Comparison of ENCODE assay signal across 7 mouse cellular contexts in genomic region chr4:74231405-74231804, GRCm38 (mm10). TPM values are rescaled to one million over a fixed set of nuclear protein-coding genes. Genes with fewer than 3 reads are reported as not detected.
DNase-seq lines count a peak whose midpoint lies in the region; ATAC-seq and TF ChIP-seq lines count a peak whose summit lies in the region.

No protein-coding gene starts in this region.

- H3K4me3 ChIP-seq in E14TG2a.4 (replicated peaks; ENCODE audit: low read length), result no peak overlapping the region
- no peak overlapping the region for H3K4me3 ChIP-seq in cortical plate, adult 2 months (ENCODE audit: insufficient read depth, low read length)
- H3K4me3 ChIP-seq in lung, embryonic 14.5 days (ENCODE audit: low read depth, low read length), result no peak overlapping the region

- H3K9me3 ChIP-seq in E14TG2a.4 (ENCODE audit: low read length), result 0 out of 2 replicates have a peak, but pooled peaks cover 3% of the 10 kb centered on the region
- H3K9me3 ChIP-seq in lung, embryonic 14.5 days (ENCODE audit: low read depth, low read length), result no peaks in the 10 kb centered on the region

- H3K36me3 ChIP-seq in E14TG2a.4 (ENCODE audit: insufficient read depth, low read length), result no peaks in the 10 kb centered on the region
- H3K36me3 ChIP-seq in lung, embryonic 14.5 days (ENCODE audit: insufficient read depth), result no peaks in the 10 kb centered on the region

- TF ChIP-seq CTCF in E14TG2a.4 (conservative IDR thresholded peaks at IDR 0.05; ENCODE audit: low read length), result peak; percentile 81
- peak; percentile 77 for TF ChIP-seq CTCF in cortical plate, adult 2 months (IDR thresholded peaks at IDR 0.05; ENCODE audit: extremely low read depth, insufficient read depth, low read length)
- TF ChIP-seq CTCF in lung, embryonic 14.5 days (IDR thresholded peaks at IDR 0.05; ENCODE audit: low read depth), result peak; percentile 68

- no peak overlapping the region for H3K4me2 ChIP-seq in lung, embryonic 14.5 days

- no peak overlapping the region for H3K9ac ChIP-seq in lung, embryonic 14.5 days

- ATAC-seq in lung, embryonic 14.5 days (ENCODE audit: insufficient read depth), result peak; percentile 53; the same call in 1 of the 2 replicates

- H3K4me1 ChIP-seq in E14TG2a.4 (replicated peaks; ENCODE audit: low read depth, low read length), result peaks cover 5% of the 10 kb centered on the region; the same call in 1 of the 2 replicates
- H3K4me1 ChIP-seq in cortical plate, adult 2 months (ENCODE audit: control insufficient read depth, insufficient read depth, low read length), result no peaks in the 10 kb centered on the region
- H3K4me1 ChIP-seq in lung, embryonic 14.5 days (ENCODE audit: insufficient read depth), result no peaks in the 10 kb centered on the region

- no peaks in the 10 kb centered on the region for H3K27me3 ChIP-seq in E14TG2a.4 (ENCODE audit: insufficient read depth, low read length)
- H3K27me3 ChIP-seq in lung, embryonic 14.5 days (ENCODE audit: insufficient read depth, low read length), result no peaks in the 10 kb centered on the region

- TF ChIP-seq POLR2A in cortical plate, adult 2 months (IDR thresholded peaks at IDR 0.05; ENCODE audit: extremely low read depth, insufficient read depth, low read length), result no peak

- 38% methylated on average over 5 of the region's 5 CpGs for WGBS in large intestine, adult 2 months
- 57% methylated on average over 5 of the region's 5 CpGs for WGBS in lung, embryonic 14.5 days

- H3K27ac ChIP-seq in cortical plate, adult 2 months (ENCODE audit: insufficient read depth, low read length), result no peak overlapping the region
- H3K27ac ChIP-seq in lung, embryonic 14.5 days (ENCODE audit: low read depth), result no peak overlapping the region

- DNase-seq in T-cell, adult 2 months (ENCODE audit: low spot score), result peak; percentile 45
- DNase-seq in heart, postnatal 4 days, result peak; percentile 40
- peak; percentile 57 for DNase-seq in large intestine, adult 2 months (ENCODE audit: low read depth, low spot score)
- peak; percentile 60 for DNase-seq in lung, embryonic 14.5 days
- DNase-seq in retina, embryonic 14.5 days (ENCODE audit: low spot score), result peak; percentile 71

RNA-seq across cellular contexts. Expression of gene Kdm4c, which starts 10.9 kb away (rescaled TPM):
- 12.2 and 12.8 TPM in 2 replicates for polyA plus RNA-seq in cortical plate, adult 2 months (2012; rRNA removed)
- total RNA-seq in heart, postnatal 4 days (2021), result 10 to 100 TPM; 14.6 to 15.3 TPM
- 2.1 and 2.5 TPM in 2 replicates for polyA plus RNA-seq in large intestine, adult 2 months (2012; rRNA removed)
- 12.1 and 13.2 TPM in 2 replicates for polyA plus RNA-seq in lung, embryonic 14.5 days (2014; fragmentation: Nextera tagmentation; extraction: Ambion mirVana)
